Mouse (Mus musculus): Measurements from ENCODE around the gene Zfp871.

GRCm38 (mm10) chr17:32738406-32738805 is 49.7 kb downstream of the Zfp871 start:
- TF ChIP-seq CTCF (IDR thresholded peaks at IDR 0.05; ENCODE audit: insufficient read depth, low read depth, low read length) (no peak), POLR2A (IDR thresholded peaks at IDR 0.05; ENCODE audit: insufficient read depth, low read depth, low read length) (no peak)

All from olfactory bulb, adult 2 months (tissue).